Mouse (Mus musculus): ENCODE measurements around the gene Spata32.

DNA sequence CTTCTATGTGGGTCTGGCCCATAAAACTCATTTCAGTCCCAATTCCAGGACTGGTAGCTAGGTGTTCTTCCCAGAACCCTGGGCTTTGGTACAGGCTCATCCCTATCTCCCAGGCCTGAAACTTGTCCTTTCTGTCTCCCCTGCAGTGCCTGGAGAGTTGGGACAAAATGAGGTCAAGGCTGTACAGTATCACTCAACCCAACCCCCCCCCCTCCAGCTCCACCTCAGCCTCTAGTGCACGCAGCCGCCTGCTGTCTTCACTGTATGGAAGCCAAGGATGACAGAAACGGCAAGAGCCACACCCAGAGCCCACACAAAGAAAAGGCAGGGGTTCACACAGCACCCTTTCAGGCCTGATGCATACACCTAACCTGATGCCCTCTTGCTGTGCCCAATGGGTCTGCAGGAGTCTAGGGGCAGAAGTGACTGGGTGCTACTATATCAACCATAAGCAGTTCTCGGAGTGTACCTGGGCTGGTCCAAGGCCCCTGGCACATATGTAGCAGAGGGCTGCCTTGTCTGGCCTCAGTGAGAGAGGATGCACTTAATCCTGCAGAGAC, 28.6 kb upstream of the Spata32 start:
- no peak for TF ChIP-seq POLR2A (IDR thresholded peaks at IDR 0.05; ENCODE audit: extremely low read depth, insufficient read depth, low read length)
- no peak for TF ChIP-seq CTCF (IDR thresholded peaks at IDR 0.05; ENCODE audit: low read depth, low read length)

Data from liver, adult 2 months (tissue).